Mouse (Mus musculus) intestine, embryonic 14.5 days (tissue): ENCODE results near the gene Cntfr. TPM values are rescaled to one million over a fixed set of nuclear protein-coding genes. Genes with fewer than 3 reads are reported as not detected.
"Not testable (repeated sequence)": the region's sequence is repeated elsewhere in the genome, so short reads cannot be mapped to it uniquely, and the experiment has no call there.

Experiments used
- ATAC-seq: fragments of 200-750 bp; cut with Nextera tagmentation; replicated peaks from 2 replicates; pipeline ENCODE4 v1.8.0; 2017; ENCODE audit warnings: low read depth, moderate number of reproducible peaks, moderate TSS enrichment, moderate library complexity; ENCODE audit not compliant: low FRiP score, low TSS enrichment
- DNase-seq: peaks from one replicate; pipeline ENCODE4 v3.0.0-alpha.2; 2018; ENCODE audit warnings: low spot score
- H3K27ac ChIP-seq: fragments of 300-500 bp; sonication (generic); 2 replicates; pipeline ENCODE4 v1.5.1; 2014; ENCODE audit warnings: low read depth, mild to moderate bottlenecking, control low read depth
- H3K27me3 ChIP-seq: fragments of 300-500 bp; sonication (generic); replicated peaks from 2 replicates; pipeline ENCODE4 v1.6.1; 2014; ENCODE audit warnings: low read length, control low read depth; ENCODE audit not compliant: control insufficient read depth, insufficient read depth
- H3K36me3 ChIP-seq: fragments of 300-500 bp; sonication (generic); 2 replicates; pipeline ENCODE4 v1.6.1; 2014; ENCODE audit warnings: low read length, control low read depth; ENCODE audit not compliant: control insufficient read depth, insufficient read depth
- H3K4me1 ChIP-seq: fragments of 300-500 bp; sonication (generic); replicated peaks from 2 replicates; pipeline ENCODE4 v1.6.1; 2014; ENCODE audit warnings: low read length, control low read depth, mixed read lengths; ENCODE audit not compliant: control insufficient read depth, insufficient read depth
- H3K4me2 ChIP-seq: fragments of 300-500 bp; sonication (generic); 2 replicates; pipeline ENCODE4 v1.6.1; 2014; ENCODE audit warnings: low read length
- H3K4me3 ChIP-seq: fragments of 300-500 bp; sonication (generic); 2 replicates; pipeline ENCODE4 v1.5.1; 2014; ENCODE audit warnings: low read depth, low read length, control low read depth, mixed read lengths
- H3K9ac ChIP-seq: fragments of 300-500 bp; sonication (generic); 2 replicates; pipeline ENCODE4 v1.6.1; 2014; ENCODE audit warnings: mild to moderate bottlenecking, low read length
- H3K9me3 ChIP-seq: fragments of 300-500 bp; sonication (generic); 2 replicates; pipeline ENCODE4 v1.6.1; 2016; ENCODE audit warnings: low read length, control low read depth; ENCODE audit not compliant: control insufficient read depth
- WGBS: fragments of 180-500 bp; shearing (Covaris S2); extraction: QIAGEN DNeasy Blood & Tissue Kit; methylation state at CpG from one replicate; pipeline ENCODE4 v1.1.7; 2014; 5-methylcytosine and 5-hydroxymethylcytosine counted together
- polyA plus RNA-seq: library from polyadenylated mRNA; unstranded; fragments of >200 nt; fragmentation: Nextera tagmentation; extraction: Ambion mirVana; gene quantifications from 2 replicates; pipeline ENCODE4 v1.2.1, GENCODE M21; 2014

Gene Cntfr
- polyA plus RNA-seq, 1 experiment from 2014 or later = 6.2 TPM

- H3K36me3 ChIP-seq, ATAC-seq, H3K27ac ChIP-seq, H3K9me3 ChIP-seq, H3K27me3 ChIP-seq, H3K4me3 ChIP-seq, H3K4me2 ChIP-seq, H3K9ac ChIP-seq, DNase-seq: not testable (repeated sequence)
- WGBS = 3% methylated on average over 14 of the region's 14 CpGs
- peaks cover 18% of the 10 kb centered on the region for H3K4me1 ChIP-seq
Measured at GRCm38 (mm10) chr4:41684931-41685453, 11.9 kb downstream of the Cntfr start.

GRCm38 (mm10) chr4:41684131-41684930 is 12.6 kb downstream of the Cntfr start:
- 3% methylated on average over 22 of the region's 27 CpGs for WGBS
- H3K27ac ChIP-seq, H3K4me2 ChIP-seq, H3K9ac ChIP-seq, H3K36me3 ChIP-seq, H3K9me3 ChIP-seq, DNase-seq, H3K27me3 ChIP-seq: not testable (repeated sequence)
- ATAC-seq = peak; percentile 45
- peaks cover 25% of the 10 kb centered on the region for H3K4me1 ChIP-seq
- 0 out of 2 replicates have a peak overlapping the region, but pooled peaks have one; percentile 6 for H3K4me3 ChIP-seq

GRCm38 (mm10) chr4:41683303-41683702 is 13.6 kb downstream of the Cntfr start:
- peaks cover 32% of the 10 kb centered on the region for H3K4me1 ChIP-seq
- H3K27me3 ChIP-seq, H3K27ac ChIP-seq, H3K4me2 ChIP-seq, H3K9me3 ChIP-seq, H3K9ac ChIP-seq, H3K4me3 ChIP-seq, DNase-seq, H3K36me3 ChIP-seq: not testable (repeated sequence)
- peak; percentile 72 for ATAC-seq
- 0% methylated on average over 2 of the region's 27 CpGs for WGBS

- H3K27ac ChIP-seq = peak overlapping the region; percentile 59; the same call in 1 of the 2 replicates
- no peaks in the 10 kb centered on the region for H3K27me3 ChIP-seq
- H3K4me1 ChIP-seq = peaks cover 32% of the 10 kb centered on the region
- no peaks in the 10 kb centered on the region for H3K9me3 ChIP-seq
- H3K4me3 ChIP-seq = no peak overlapping the region; the same call in 1 of the 2 replicates
- H3K9ac ChIP-seq = no peak overlapping the region
- no peak for ATAC-seq
- no peak for DNase-seq
- WGBS = 20% methylated on average over 6 of the region's 6 CpGs
- no peaks in the 10 kb centered on the region for H3K36me3 ChIP-seq
- peak overlapping the region; percentile 18; the same call in 1 of the 2 replicates for H3K4me2 ChIP-seq
Measured at GRCm38 (mm10) chr4:41682789-41683188, 14.1 kb downstream of the Cntfr start.

GRCm38 (mm10) chr4:41681947-41682346 is 14.9 kb downstream of the Cntfr start:
- Histone ChIP-seq H3K4me2 (no peak overlapping the region), H3K27me3 (0 out of 2 replicates have a peak, but pooled peaks cover 2% of the 10 kb centered on the region), H3K4me3 (no peak overlapping the region), H3K36me3 (no peaks in the 10 kb centered on the region), H3K27ac (peak overlapping the region; percentile 59; the same call in 1 of the 2 replicates), H3K9ac (no peak overlapping the region), H3K4me1 (peaks cover 39% of the 10 kb centered on the region), H3K9me3 (no peaks in the 10 kb centered on the region)
- DNase-seq (no peak), ATAC-seq (no peak)
- WGBS = 54% methylated on average over 10 of the region's 10 CpGs

GRCm38 (mm10) chr4:41681176-41681575 is 15.7 kb downstream of the Cntfr start:
- H3K27me3 ChIP-seq = 0 out of 2 replicates have a peak, but pooled peaks cover 3% of the 10 kb centered on the region
- WGBS = 61% methylated on average over 4 of the region's 4 CpGs
- no peak overlapping the region for H3K4me2 ChIP-seq
- H3K27ac ChIP-seq = no peak overlapping the region
- peaks cover 46% of the 10 kb centered on the region for H3K4me1 ChIP-seq
- H3K9me3 ChIP-seq = no peaks in the 10 kb centered on the region
- ATAC-seq = no peak
- H3K9ac ChIP-seq = no peak overlapping the region
- no peak overlapping the region for H3K4me3 ChIP-seq
- no peaks in the 10 kb centered on the region for H3K36me3 ChIP-seq
- DNase-seq = no peak

- H3K9ac ChIP-seq = no peak overlapping the region
- ATAC-seq = no peak
- 0 out of 2 replicates have a peak, but pooled peaks cover 3% of the 10 kb centered on the region for H3K27me3 ChIP-seq
- H3K9me3 ChIP-seq = no peaks in the 10 kb centered on the region
- H3K4me1 ChIP-seq = peaks cover 46% of the 10 kb centered on the region
- no peak for DNase-seq
- 17% methylated on average over 2 of the region's 2 CpGs for WGBS
- no peak overlapping the region for H3K4me3 ChIP-seq
- H3K27ac ChIP-seq = no peak overlapping the region
- H3K36me3 ChIP-seq = no peaks in the 10 kb centered on the region
- no peak overlapping the region for H3K4me2 ChIP-seq
Measured at GRCm38 (mm10) chr4:41679291-41679690, 17.6 kb downstream of the Cntfr start.

- H3K27ac ChIP-seq = no peak overlapping the region
- H3K9ac ChIP-seq = no peak overlapping the region
- H3K4me3 ChIP-seq = no peak overlapping the region
- H3K9me3 ChIP-seq = no peaks in the 10 kb centered on the region
- 70% methylated on average over 6 of the region's 6 CpGs for WGBS
- ATAC-seq (no peak), DNase-seq (no peak)
- peaks cover 46% of the 10 kb centered on the region for H3K4me1 ChIP-seq
- H3K36me3 ChIP-seq = no peaks in the 10 kb centered on the region
- H3K4me2 ChIP-seq = no peak overlapping the region
- H3K27me3 ChIP-seq = 0 out of 2 replicates have a peak, but pooled peaks cover 3% of the 10 kb centered on the region
Measured at GRCm38 (mm10) chr4:41678863-41679262, 18.0 kb downstream of the Cntfr start.
